Mouse (Mus musculus): ENCODE data around the gene Hoxc13.

DNA sequence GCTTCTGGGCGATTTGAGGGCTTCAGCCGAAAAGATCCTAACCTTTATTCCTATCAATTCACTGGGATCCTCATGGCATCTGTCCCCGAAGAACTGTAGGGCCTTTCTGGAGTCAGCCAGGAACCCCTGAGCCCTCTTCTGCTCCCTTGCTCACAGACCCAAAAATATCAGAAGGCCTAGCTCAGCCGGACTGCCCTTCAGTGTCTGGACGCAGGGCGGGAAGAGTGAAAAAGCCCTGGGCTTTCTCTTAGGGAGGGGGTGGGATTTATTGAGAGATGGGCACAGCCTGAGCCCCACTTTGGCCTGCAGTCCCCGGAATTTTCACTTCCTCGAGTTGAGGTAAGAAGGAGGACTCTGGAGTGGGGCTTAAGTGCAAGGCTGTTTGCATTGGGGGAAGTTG is 42.4 kb downstream of the Hoxc13 start:
- no peak for TF ChIP-seq KAT2A (conservative IDR thresholded peaks at IDR 0.05; ENCODE audit: low read depth, low read length)
- TF ChIP-seq CTCF (IDR thresholded peaks at IDR 0.05 in 2 of 3, conservative IDR thresholded peaks at IDR 0.05 in 1 of 3; ENCODE audit: control insufficient read depth in 1 of 3, insufficient read depth in 1 of 3, low read depth in 2 of 3, low read length in 3 of 3, poor library complexity in 1 of 3, severe bottlenecking in 1 of 3): no peak
- no peak for TF ChIP-seq SMC3 (IDR thresholded peaks at IDR 0.05; ENCODE audit: low read depth, low read length)
- TF ChIP-seq EP300 (IDR thresholded peaks at IDR 0.05; ENCODE audit: low read depth in 1 of 2, low read length in 2 of 2): no peak
- TF ChIP-seq POLR2A (IDR thresholded peaks at IDR 0.05; ENCODE audit: control insufficient read depth in 1 of 2, insufficient read depth in 1 of 2, low read depth in 1 of 2, low read length in 2 of 2, poor library complexity in 1 of 2): no peak
- TF ChIP-seq MAZ (IDR thresholded peaks at IDR 0.05; ENCODE audit: low read depth, low read length): no peak

Data from MEL (cell line).